Comparison of ENCODE assay signal across 20 mouse cellular contexts in the genomic region with DNA sequence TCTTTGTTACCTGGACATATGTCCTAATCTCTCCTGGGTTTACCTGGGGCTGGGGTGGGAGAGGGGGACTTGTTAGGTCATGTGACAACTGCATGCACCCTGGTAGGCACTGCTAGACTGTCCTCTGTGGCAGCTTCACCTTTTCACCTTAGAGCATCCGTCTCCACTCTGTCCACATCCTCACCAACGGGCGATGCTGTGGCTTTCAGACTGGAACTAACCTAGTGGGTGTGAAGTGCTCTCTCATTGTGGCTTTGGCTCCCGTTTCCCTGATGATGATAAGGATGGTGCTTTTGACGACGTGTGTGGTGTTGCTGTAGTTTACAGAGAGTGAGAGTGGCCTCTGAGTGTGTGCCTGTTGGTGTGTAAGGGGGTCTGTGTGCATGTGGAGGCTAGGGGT. TPM values are rescaled to one million over a fixed set of nuclear protein-coding genes. Genes with fewer than 3 reads are reported as not detected.
DNase-seq lines count a peak whose midpoint lies in the region; ATAC-seq lines count a peak whose summit lies in the region.
"Had no signal": no experiment of that assay in that cellular context is flagged by ENCODE, and none has a peak within 500 bp of the region (broad histone marks: within the 10 kb centered on the region; RNA-seq: fewer than 3 reads in every experiment).

No protein-coding gene starts in this region.

- H3K9ac ChIP-seq in hindbrain, embryonic 13.5 days: no peak overlapping the region
- no peak overlapping the region for H3K9ac ChIP-seq in hindbrain, embryonic 11.5 days (ENCODE audit: low read depth, low read length)
- no peak overlapping the region for H3K9ac ChIP-seq in neural tube, embryonic 13.5 days
- H3K9ac ChIP-seq: embryonic facial prominence, embryonic 13.5 days; kidney, embryonic 15.5 days; limb, embryonic 12.5 days; liver, embryonic 15.5 days; neural tube, embryonic 12.5 days had no signal

- DNase-seq in hindbrain, embryonic 11.5 days (ENCODE audit: low spot score): no peak
- DNase-seq in T-cell, adult 2 months (ENCODE audit: low spot score): peak; percentile 64
- peak; percentile 87 for DNase-seq in induced T-regulatory cell, adult 2 months (ENCODE audit: low read depth)
- no peak for DNase-seq in Muller cell, postnatal 12 days (ENCODE audit: inconsistent ontology term)
- no peak for DNase-seq in right cerebral cortex, postnatal 25 days
- DNase-seq in right cerebral cortex, postnatal 36 days (ENCODE audit: low spot score in 2 of 2): no peak
- DNase-seq: adrenal gland, postnatal 36 days; cerebellum, postnatal 25 days; lung, postnatal 14 days; midbrain, embryonic 14.5 days; spleen, adult 18-20 months had no signal

- H3K4me2 ChIP-seq in hindbrain, embryonic 13.5 days: peak overlapping the region; percentile 23
- H3K4me2 ChIP-seq in hindbrain, embryonic 11.5 days (replicated peaks; ENCODE audit: low read depth, low read length): no peak overlapping the region
- peak overlapping the region; percentile 34 for H3K4me2 ChIP-seq in neural tube, embryonic 13.5 days
- H3K4me2 ChIP-seq: embryonic facial prominence, embryonic 13.5 days; kidney, embryonic 15.5 days; limb, embryonic 12.5 days; liver, embryonic 15.5 days had no signal

- peaks cover 15% of the 10 kb centered on the region; the same call in 1 of the 2 replicates for H3K4me1 ChIP-seq in hindbrain, embryonic 13.5 days (replicated peaks)
- no peaks in the 10 kb centered on the region for H3K4me1 ChIP-seq in hindbrain, embryonic 11.5 days (replicated peaks; ENCODE audit: control insufficient read depth, insufficient read depth, low read length)
- H3K4me1 ChIP-seq in neural tube, embryonic 13.5 days (replicated peaks): peaks cover 15% of the 10 kb centered on the region

- ATAC-seq in hindbrain, embryonic 13.5 days (ENCODE audit: low FRiP score): no peak
- ATAC-seq in hindbrain, embryonic 11.5 days (ENCODE audit: low FRiP score): no peak
- no peak for ATAC-seq in neural tube, embryonic 13.5 days (ENCODE audit: low read depth)

- H3K36me3 ChIP-seq in hindbrain, embryonic 13.5 days: no peaks in the 10 kb centered on the region
- no peaks in the 10 kb centered on the region for H3K36me3 ChIP-seq in hindbrain, embryonic 11.5 days (ENCODE audit: control insufficient read depth, insufficient read depth, low read length)
- H3K36me3 ChIP-seq in neural tube, embryonic 13.5 days: no peaks in the 10 kb centered on the region
- H3K36me3 ChIP-seq: embryonic facial prominence, embryonic 13.5 days; G1E; kidney, embryonic 15.5 days; limb, embryonic 12.5 days; liver, embryonic 15.5 days; neural tube, embryonic 12.5 days had no signal

- no peak overlapping the region for H3K4me3 ChIP-seq in hindbrain, embryonic 13.5 days
- no peak overlapping the region for H3K4me3 ChIP-seq in hindbrain, embryonic 11.5 days (ENCODE audit: low read depth, low read length)
- no peak overlapping the region for H3K4me3 ChIP-seq in neural tube, embryonic 13.5 days
- H3K4me3 ChIP-seq: embryonic facial prominence, embryonic 13.5 days; kidney, embryonic 15.5 days; limb, embryonic 12.5 days; liver, embryonic 15.5 days; neural tube, embryonic 12.5 days had no signal

- WGBS in hindbrain, embryonic 13.5 days: 84% methylated on average over 6 of the region's 6 CpGs
- 91% methylated on average over 6 of the region's 6 CpGs for WGBS in hindbrain, embryonic 11.5 days
- 85% methylated on average over 6 of the region's 6 CpGs for WGBS in neural tube, embryonic 13.5 days

- H3K27ac ChIP-seq in hindbrain, embryonic 13.5 days: no peak overlapping the region
- H3K27ac ChIP-seq in hindbrain, embryonic 11.5 days (ENCODE audit: low read depth, low read length): no peak overlapping the region
- H3K27ac ChIP-seq in neural tube, embryonic 13.5 days (replicated peaks): no peak overlapping the region
- H3K27ac ChIP-seq: embryonic facial prominence, embryonic 13.5 days; kidney, embryonic 15.5 days; limb, embryonic 12.5 days; liver, embryonic 15.5 days; neural tube, embryonic 12.5 days; stomach, postnatal 0 days had no signal

- H3K27me3 ChIP-seq in hindbrain, embryonic 13.5 days: no peaks in the 10 kb centered on the region
- H3K27me3 ChIP-seq in hindbrain, embryonic 11.5 days (ENCODE audit: control insufficient read depth, insufficient read depth, low read length): no peaks in the 10 kb centered on the region
- H3K27me3 ChIP-seq in neural tube, embryonic 13.5 days: no peaks in the 10 kb centered on the region
- H3K27me3 ChIP-seq: embryonic facial prominence, embryonic 13.5 days; kidney, embryonic 15.5 days; limb, embryonic 12.5 days; neural tube, embryonic 12.5 days had no signal

- H3K9me3 ChIP-seq in hindbrain, embryonic 13.5 days: no peaks in the 10 kb centered on the region
- no peaks in the 10 kb centered on the region for H3K9me3 ChIP-seq in hindbrain, embryonic 11.5 days (ENCODE audit: control insufficient read depth, low read length)
- no peaks in the 10 kb centered on the region for H3K9me3 ChIP-seq in neural tube, embryonic 13.5 days
- H3K9me3 ChIP-seq: embryonic facial prominence, embryonic 13.5 days; kidney, embryonic 15.5 days; liver, embryonic 15.5 days; neural tube, embryonic 12.5 days had no signal

RNA-seq across cellular contexts. Expression of a gene that starts 1.6 kb away (rescaled TPM):
- polyA plus RNA-seq in hindbrain, embryonic 13.5 days (2015; fragmentation: Nextera tagmentation; extraction: Ambion mirVana): 5.6 and 6.5 TPM in 2 replicates
- 3.4 and 3.5 TPM in 2 replicates for polyA plus RNA-seq in hindbrain, embryonic 11.5 days (2014; fragmentation: Nextera tagmentation; extraction: Ambion mirVana)
- 5.8 and 5.9 TPM in 2 replicates for polyA plus RNA-seq in neural tube, embryonic 13.5 days (2015; fragmentation: Nextera tagmentation; extraction: Ambion mirVana)

RNA-seq across cellular contexts. Expression of a gene that starts 31.0 kb away (rescaled TPM):
- polyA plus RNA-seq in hindbrain, embryonic 13.5 days (2015; fragmentation: Nextera tagmentation; extraction: Ambion mirVana): 70.2 and 70.7 TPM in 2 replicates
- 46.1 and 49.1 TPM in 2 replicates for polyA plus RNA-seq in hindbrain, embryonic 11.5 days (2014; fragmentation: Nextera tagmentation; extraction: Ambion mirVana)
- polyA plus RNA-seq in neural tube, embryonic 13.5 days (2015; fragmentation: Nextera tagmentation; extraction: Ambion mirVana): 54.0 and 57.8 TPM in 2 replicates

Comparison
In these comparisons a context has a peak if more than half of its experiments do, and no peak if none do; other contexts are left out.
1. DNase-seq: peak in T-cell, adult 2 months (single experiment) and induced T-regulatory cell, adult 2 months (single experiment); none in hindbrain, embryonic 11.5 days (single experiment), Muller cell, postnatal 12 days (single experiment), right cerebral cortex, postnatal 25 days (single experiment) and right cerebral cortex, postnatal 36 days (0 of 2).